Mouse (Mus musculus): Measurements from ENCODE around the gene St3gal2. TPM values are rescaled to one million over a fixed set of nuclear protein-coding genes. Genes with fewer than 3 reads are reported as not detected.
A peak's percentile ranks its signal among the peaks of the same experiment; 100 is the strongest.
"Not testable (repeated sequence)": the region's sequence is repeated elsewhere in the genome, so short reads cannot be mapped to it uniquely, and the experiment has no call there.

Gene St3gal2
- polyA plus RNA-seq, 1 experiment from 2014 or later = 9.5 TPM

DNA sequence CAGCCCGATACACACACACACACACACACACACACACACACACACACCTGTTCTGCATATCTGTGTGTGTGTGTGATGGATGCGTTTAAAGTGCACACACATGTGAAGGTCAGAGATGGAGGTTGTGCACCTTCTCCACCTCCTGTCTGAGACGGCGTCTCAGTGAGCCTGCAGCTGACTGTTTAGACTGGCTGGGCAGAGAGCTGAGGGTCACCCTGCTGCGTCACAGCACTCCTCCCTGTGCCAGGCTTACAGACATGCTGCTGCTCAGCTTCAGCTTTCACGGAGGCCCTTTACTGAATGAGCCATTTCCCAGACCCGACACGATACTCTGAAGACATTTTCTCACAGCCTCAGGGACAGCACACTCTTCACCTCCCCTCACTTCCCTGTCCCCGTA is 70.3 kb downstream of the St3gal2 start:
- DNase-seq (ENCODE audit: low spot score) = no peak

DNA sequence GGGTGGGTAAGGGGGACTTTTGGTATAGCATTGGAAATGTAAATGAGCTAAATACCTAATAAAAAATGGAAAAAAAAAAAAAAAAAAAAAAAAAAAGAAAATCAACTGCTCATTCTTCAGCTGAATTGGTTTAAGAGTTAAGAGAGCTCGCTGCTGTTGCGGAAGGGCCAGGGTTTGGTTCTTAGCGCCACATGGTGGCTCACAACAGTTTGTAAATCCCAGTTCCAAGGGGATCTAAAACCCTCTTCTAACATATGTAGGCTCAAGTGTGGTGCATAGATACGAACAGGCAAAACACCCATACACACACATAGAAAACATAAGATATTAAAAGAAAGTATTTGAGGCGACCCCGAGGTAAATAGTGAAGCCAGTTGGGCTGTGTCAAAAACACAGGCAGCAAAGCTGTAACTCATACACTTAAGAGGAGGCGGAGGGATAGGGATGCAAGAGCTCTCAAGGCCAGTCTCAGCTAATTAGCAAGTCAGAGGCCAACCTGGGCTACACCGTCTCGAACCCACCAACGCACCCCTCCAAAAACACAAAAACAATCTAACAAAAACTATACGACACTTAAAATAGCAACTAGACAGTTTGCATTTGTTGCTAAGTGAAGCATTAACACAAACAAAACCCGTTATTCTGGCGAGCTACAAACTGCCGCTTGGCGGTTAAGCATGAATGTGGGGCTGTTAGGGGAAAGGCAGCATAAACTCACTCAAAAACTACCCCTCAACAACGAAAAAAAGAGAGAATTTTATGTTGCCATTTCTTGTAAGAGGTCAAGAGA is 77.1 kb downstream of the St3gal2 start:
- DNase-seq (ENCODE audit: low spot score) = no peak

DNA sequence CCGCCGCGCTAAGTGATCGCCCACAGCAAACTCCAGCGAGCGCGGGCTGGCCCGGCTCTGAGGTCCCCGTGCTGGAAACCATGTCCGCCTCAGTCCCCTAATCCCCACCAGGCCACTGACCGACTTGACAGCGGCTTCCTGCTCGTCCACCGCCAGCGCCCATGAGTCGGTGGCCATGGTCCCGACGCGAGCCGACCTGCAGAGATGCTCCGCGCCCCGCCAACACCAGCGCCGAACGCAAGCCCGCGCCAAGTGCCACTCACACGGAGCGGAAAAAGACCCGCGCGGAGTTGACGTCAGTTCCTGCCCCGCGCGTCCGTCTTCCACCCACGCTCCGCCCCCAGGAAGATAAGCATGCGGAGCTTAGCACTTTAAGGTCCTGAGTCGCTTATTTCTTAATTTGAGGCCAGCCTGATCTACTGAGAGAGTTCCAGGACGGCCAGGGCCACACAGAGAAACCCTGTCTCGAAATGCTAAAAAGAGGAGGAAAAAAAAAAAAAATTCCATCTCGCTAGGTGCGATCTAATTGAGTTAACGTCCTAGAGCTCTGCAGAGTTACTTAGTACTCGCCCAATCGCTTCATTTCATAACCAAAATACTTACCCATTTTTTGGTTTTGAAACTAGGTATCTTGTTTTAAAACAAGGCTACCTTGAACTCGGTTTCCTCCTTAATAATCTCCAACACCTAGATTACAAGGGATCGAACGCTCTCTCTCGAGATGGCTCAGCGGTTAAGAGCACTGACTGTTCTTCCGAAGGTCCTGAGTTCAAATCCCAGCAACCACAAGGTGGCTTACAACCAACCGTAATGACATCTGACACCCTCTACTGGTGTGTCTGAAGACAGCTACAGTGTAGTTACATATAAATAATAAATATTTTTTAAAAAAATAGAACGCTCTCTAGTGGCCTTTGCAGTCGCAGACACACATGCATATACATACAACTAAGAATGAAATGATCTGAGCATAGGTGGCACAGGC is 78.1 kb downstream of the St3gal2 start, which contains the start of gene Ddx19a:
TSS of gene Ddx19a (minus strand) at position 254 of the 985 bp plus-strand sequence.
- DNase-seq (ENCODE audit: low spot score) = peak; percentile 91

DNA sequence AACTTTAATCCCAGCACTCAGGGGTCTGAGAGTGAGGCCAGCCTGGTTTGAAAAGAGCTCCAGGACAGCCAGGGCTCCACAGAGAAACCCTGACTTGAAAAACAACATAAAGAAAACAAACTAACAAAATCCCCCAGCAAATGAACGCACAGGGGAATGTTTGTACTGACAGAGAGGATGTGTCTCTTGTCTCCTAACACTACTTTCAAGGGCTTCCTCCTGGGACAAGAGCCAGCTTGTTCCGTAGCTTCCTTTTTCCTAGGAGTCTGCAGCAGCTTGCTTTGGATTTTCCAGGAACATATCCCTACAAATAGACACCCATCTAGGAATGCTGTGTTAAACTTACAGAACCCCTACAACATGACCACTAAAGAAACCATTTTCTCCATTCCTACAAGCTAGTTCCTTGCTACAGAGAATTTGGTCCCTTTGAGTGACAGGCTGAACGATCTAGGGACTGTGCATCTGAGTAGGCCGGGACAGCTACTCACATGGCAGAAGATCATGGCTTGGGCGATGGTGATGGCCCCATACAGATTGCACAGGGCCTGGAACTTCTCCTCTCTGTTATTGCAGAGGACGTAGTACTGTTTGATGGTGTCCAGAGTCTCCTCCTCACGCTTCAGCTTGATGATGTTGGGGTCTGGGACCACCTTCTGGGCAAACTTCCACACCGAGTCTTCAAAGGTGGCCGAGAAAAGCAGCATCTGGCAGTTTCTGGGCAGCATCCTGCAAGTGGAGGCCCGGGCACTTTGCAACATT is 90.7 kb downstream of the St3gal2 start:
- DNase-seq (ENCODE audit: low spot score) = not testable (repeated sequence)

Small RNA genes lying within 50 kb of the gene (microRNA-seq; reads per million reads assigned to microRNA genes)
- gene Mir3473d (ENCODE audit: borderline number of aligned reads) = 1.7 reads per million

Other genes starting within 250 kb of the St3gal2 start
- 5.8 and 6.4 TPM in 2 replicates for gene Mtss1l, start 198.4 kb upstream of the St3gal2 start, polyA plus RNA-seq (2015; fragmentation: Nextera tagmentation; extraction: Ambion mirVana)
- 10.5 and 11.8 TPM in 2 replicates for gene Il34, start 114.0 kb upstream of the St3gal2 start, polyA plus RNA-seq (2015; fragmentation: Nextera tagmentation; extraction: Ambion mirVana)
- 46.2 and 49.3 TPM in 2 replicates for gene Cog4, start 73.3 kb upstream of the St3gal2 start, polyA plus RNA-seq (2015; fragmentation: Nextera tagmentation; extraction: Ambion mirVana)
- 119 and 122 TPM in 2 replicates for gene Sf3b3, start 73.1 kb upstream of the St3gal2 start, polyA plus RNA-seq (2015; fragmentation: Nextera tagmentation; extraction: Ambion mirVana)
- 4.9 and 5.2 TPM in 2 replicates for gene Fuk, start 17.4 kb upstream of the St3gal2 start, polyA plus RNA-seq (2015; fragmentation: Nextera tagmentation; extraction: Ambion mirVana)
- 15.9 and 16.9 TPM in 2 replicates for gene Ddx19a, start 77.9 kb downstream of the St3gal2 start, polyA plus RNA-seq (2015; fragmentation: Nextera tagmentation; extraction: Ambion mirVana)
- 10.2 and 10.6 TPM in 2 replicates for gene Ddx19b, start 111.8 kb downstream of the St3gal2 start, polyA plus RNA-seq (2015; fragmentation: Nextera tagmentation; extraction: Ambion mirVana)
- gene Aars, start 113.2 kb downstream of the St3gal2 start, polyA plus RNA-seq (2015; fragmentation: Nextera tagmentation; extraction: Ambion mirVana) = 33.1 and 33.2 TPM in 2 replicates
- gene Exosc6, start 136.4 kb downstream of the St3gal2 start, polyA plus RNA-seq (2015; fragmentation: Nextera tagmentation; extraction: Ambion mirVana) = 32.3 and 36.7 TPM in 2 replicates
- 0.18 TPM in 1 of 2 replicates, not detected in the other for gene Clec18a, start 172.5 kb downstream of the St3gal2 start, polyA plus RNA-seq (2015; fragmentation: Nextera tagmentation; extraction: Ambion mirVana)
- gene Pdpr, start 174.7 kb downstream of the St3gal2 start, polyA plus RNA-seq (2015; fragmentation: Nextera tagmentation; extraction: Ambion mirVana) = 8.9 and 11.3 TPM in 2 replicates

All from thymus, postnatal 0 days (tissue).